Mouse (Mus musculus) gastrocnemius, postnatal 14 days (tissue): Measurements from ENCODE around the gene Rinl. TPM values are rescaled to one million over a fixed set of nuclear protein-coding genes. Genes with fewer than 3 reads are reported as not detected.

ENCODE experiments used
- DNase-seq: peaks from one replicate; pipeline ENCODE4 v3.0.0; 2021; ENCODE audit warnings: mixed read lengths
- intact Hi-C: fragments of 180-260 bp; cut with DNase I; formaldehyde crosslinking; loops from one replicate; pipeline ENCODE4 v1.15.1; 2025; ENCODE audit warnings: low total_unique reads
- long read RNA-seq, 2 experiments: library from polyadenylated mRNA; stranded (forward); transcript quantifications; one replicate each; pipeline ENCODE4 v2.0.0; 2021
- total RNA-seq, 2 experiments: library from RNA; stranded (reverse); gene quantifications; 2 replicates each; pipeline ENCODE4 v1.2.3; 2021

Gene Rinl
- 1 to 10 TPM in 1 of 2 experiments, under 1 TPM in 1; 0.80 to 1.3 TPM for total RNA-seq
- long read RNA-seq, experiment 1, partial matches to known transcripts = 2 of 2 reads
- long read RNA-seq, experiment 1, other reads (novel, unspliced or antisense) = 0 of 2 reads
- long read RNA-seq, experiment 2, partial matches to known transcripts = 0 of 1 reads
- long read RNA-seq, experiment 2, other reads (novel, unspliced or antisense) = 0 of 1 reads

DNA sequence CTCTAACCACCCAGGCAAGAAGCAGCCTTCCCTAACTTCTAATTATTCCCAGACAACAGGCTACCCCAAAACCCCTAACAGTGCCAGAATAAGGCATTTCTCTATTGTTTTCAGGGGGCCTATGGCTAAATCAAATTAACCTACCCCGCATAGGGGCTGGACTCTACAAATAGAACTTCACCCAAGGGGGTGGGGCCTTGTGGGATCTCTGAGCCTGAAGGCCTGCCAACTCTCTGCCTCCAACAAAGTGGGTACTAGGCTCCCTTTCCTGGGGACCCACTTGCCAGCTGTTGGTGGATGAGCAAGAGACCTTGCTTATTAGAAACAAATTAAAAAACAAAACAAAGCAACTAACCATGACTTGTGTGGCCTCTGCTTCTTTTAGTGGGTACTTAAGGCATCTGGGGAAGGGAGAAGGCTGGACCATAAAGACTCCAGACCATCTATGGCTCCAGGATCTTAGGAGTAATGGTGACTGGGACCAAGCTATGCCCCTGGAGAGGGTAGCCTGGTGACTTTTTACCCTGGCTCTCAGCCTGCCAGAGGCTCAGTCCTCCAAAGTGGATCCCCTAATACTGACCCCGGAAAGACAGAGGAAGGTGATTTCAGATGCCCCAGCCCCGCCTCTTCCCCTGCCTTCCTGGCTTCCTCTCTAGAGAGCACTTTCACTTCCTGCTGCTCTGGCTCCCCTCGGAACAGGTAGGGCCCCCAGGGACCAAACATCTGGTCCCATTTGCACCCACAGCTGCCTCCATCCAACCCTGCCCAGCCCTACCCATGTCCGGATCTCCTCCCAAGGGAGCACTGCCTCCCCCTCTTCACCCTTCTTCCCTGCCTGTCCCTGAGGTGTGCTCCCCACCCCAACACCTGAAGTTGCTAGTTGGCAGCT, at the start of gene Rinl:
Rinl (plus strand) TSS at position 663 of the 889 bp plus-strand sequence.
- no peak for DNase-seq
- intact Hi-C loops = loop anchor here (5.0 kb wide), 1 partner anchor 69 kb away; no protein-coding TSS in a partner anchor

DNA sequence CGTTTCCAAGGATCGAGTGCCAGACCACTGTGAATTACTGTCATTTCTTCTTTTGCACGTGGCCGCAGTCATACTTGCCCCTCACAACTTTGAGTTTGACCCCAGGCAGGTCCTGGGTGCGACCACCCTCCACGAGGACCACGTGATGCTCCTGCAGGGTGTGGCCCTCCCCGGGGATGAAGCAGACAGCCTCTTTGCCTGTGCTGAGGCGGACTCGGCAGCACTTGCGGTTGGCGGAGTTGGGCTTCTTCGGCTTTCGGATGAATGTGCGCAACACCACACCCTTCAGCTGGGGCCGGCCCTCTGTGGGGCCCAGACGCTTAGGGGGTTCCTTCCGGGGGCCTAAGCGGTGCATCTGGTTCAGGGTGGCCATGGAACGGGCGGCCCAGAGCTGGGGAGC, 48.9 kb upstream of the Rinl start:
- no peak for DNase-seq
- intact Hi-C loops = no loop called here

DNA sequence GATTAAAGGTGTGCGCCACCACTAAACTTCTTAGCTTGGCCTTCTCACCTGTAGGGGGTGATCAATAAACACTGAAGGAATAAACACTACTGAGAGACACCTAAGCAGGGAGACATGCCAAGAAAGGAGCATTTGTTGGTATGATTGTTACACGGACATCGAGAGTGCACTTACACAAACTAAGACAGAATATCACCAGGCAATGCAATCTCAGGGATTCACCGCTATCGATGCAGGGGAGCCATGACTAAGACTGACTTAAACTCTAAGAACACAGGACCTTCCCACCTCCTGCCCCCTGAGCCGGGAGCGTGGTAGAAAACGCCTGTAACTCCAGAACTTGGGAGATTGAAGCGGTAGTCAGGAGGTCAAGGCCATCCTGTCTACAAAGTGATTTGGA, 47.8 kb upstream of the Rinl start:
- intact Hi-C loops = no loop called here
- DNase-seq = no peak

DNA sequence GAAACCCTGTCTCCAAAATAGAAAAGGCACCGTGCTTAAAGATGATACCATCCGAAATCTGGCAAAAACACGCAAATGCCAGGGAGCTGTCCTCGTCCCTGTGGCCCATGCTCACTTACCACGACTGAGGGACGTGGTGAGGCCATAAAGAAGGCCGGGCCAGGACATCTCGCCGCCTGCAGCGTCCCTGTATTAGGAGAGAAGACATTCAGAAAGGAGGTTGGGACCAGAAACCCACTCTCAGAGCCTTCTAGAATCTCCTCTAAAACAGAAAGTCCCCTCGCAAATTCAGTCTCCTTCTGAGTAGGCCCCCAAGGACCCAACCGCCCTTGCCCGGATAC, 47.4 kb upstream of the Rinl start:
- intact Hi-C loops = no loop called here
- DNase-seq = no peak

DNA sequence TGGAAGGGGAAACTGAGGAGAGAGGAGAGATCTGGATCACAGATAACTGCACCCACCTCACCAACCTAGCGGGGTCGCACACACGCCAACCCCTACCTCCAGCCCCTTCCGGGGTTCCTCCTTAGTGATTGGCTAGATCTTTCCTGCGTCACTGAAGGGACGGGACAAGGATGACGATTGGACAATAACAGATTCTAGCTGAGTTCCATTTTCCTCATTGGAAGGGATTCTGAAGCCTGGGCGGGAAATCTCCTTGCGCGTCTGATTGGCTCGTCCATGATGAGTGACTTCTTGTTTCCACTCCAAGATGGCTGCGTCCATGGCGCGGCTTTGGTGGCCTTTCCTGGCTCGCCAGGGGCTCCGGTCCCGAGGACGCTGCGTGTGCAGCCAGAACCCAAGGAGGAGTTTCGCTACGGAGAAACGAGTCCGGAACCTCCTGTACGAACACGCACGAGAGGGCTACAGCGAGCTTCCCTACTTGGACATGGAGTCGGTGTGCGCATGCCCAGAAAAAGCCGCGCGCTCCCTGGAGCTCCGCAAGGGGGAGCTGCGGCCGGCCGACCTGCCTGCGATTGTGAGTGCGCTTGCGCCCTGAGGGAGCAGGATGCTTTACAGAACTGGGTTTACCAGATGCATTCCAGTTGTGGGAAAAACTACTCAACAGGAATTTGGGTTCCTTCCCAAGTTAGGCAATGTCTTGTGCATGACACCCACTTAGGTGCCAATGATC, 46.9 kb upstream of the Rinl start, which contains the start of the genes Mrps12 and Sars2:
Mrps12 (minus strand) TSS at position 112 of the 730 bp plus-strand sequence.
Sars2 (plus strand) TSS at position 284 of the 730 bp plus-strand sequence.
- intact Hi-C loops = no loop called here
- DNase-seq = peak; percentile 93

DNA sequence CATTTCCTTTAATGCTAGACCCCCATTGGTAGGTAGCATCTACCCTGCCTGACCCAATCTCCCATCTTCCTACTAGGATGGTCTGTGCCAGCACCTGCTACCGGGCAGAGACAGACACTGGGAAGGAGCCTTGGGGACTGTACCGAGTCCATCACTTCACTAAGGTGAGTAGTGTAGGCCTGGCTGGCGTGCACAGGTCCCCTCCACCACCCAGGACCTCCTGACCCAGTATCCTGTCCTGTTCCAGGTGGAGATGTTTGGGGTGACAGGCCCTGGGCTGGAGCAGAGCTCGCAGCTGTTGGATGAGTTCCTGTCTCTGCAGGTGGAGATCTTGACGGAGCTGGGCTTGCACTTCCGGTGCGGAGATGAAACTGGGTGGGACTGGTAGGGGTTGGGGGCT, 38.8 kb upstream of the Rinl start:
- intact Hi-C loops = no loop called here
- no peak for DNase-seq

DNA sequence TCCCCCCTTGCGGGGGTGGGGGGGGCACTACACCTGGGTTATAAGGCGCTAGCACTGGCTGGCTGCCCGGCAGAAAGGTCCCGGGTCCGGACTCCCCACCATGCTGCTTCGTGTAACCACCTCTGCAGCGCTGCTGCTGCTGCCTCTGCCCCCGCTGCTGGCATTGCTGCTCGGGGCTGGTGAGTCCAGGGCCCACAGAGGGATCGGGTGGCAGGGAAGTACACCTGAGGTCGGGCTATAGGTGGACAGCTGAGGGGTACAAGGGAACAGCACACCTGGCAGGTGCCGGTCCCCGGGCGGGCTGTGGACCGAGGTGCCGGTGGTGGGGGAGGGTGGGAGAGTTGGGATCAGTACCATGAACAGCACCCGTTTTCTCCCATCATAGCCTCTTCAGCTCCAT, 32.7 kb upstream of the Rinl start, which contains the start of gene Ccer2:
Ccer2 (plus strand) TSS at position 96 of the 400 bp plus-strand sequence.
- DNase-seq = no peak
- intact Hi-C loops = no loop called here

DNA sequence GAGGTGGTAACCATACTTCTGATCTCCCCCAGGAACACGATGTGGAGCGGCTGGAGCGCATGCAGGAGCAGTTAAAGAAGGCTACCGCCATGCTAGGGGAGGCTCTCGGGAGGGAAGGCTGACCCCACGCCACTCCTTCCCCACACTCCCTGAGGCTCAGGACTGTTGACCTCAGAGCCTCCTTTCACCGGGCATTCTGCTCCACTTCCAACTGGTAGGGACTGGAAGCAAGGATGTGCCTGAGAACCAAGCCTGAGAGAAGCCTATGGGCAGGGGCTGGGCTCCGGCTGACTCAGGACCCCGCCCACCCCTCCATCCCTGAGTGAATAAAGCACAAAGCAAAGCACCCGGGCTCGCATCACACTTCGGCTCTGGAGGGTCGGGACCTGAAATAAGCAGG, 30.1 kb upstream of the Rinl start:
- intact Hi-C loops = no loop called here
- no peak for DNase-seq

DNA sequence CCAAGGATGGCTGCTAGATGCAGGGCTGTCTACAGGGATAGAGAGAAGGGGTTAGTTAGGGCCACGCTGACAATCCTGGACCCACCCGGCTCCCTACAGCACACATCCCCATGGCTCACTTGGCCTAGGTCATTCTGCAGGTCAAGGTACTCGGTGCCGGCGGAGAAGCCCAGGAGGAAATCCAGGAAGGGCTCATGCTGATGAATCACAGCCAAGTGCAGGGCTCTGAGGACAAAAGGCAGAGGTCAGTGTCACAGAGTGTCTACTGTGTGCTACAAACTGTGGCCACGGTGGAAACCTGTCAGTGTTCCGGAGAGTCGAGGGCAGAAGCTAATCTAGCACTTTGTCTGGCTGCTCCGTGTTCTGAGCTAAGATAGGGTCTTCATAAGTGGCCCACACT, 26.9 kb upstream of the Rinl start:
- DNase-seq = no peak
- intact Hi-C loops = no loop called here

DNA sequence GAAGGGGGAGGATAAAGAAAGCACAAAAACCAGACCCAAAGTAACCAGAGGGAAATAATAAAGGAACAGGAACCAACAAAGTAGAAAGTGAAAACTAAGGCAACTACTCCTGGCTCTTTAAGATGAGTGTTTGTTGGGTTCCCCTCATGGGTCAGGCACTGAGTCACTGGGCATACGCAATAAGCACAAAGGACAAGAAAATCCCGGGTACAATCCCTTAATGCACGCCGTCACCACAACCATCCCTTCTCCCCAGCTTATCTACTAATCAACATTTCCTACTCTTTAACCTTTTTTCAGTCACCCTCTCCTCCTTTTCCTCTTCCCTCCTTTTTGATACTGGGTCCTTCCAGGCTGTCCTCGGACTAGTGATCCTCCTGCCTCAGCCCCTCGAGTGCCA, 23.6 kb upstream of the Rinl start:
- intact Hi-C loops = no loop called here
- DNase-seq = no peak

DNA sequence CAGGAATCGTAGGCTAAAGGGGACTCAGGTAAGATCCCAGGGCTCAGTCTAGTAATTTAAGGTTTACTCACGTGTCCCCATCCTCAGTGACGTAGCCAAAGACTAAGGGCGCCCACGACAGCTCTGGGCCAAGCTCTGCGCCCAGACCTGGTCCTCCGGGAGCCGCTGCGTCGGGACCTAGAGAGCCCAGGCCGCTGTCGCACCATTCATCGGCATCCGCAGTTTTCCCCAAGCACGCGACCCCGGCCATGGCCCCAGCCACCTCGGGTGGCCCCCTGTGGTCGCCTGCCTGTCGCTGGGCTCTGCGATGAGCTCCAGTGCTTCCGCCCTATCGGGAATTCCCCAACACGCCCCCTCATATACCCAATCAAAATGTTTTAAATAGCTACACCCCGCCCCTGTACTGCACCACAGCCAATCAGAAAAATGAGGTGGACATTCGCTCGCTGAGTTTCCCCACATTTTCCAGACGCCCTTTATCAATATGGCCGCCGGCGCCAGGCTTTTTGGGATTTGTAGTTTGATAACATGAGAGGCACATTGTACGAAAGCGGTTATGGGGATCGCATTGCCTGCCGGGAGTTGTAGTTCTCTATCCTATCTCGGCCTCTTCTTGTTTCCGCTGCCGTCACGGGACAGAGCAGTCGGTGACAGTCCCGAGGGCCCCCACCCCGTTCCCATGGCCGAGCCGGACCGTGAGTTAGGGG, 22.4 kb upstream of the Rinl start, which contains the start of gene Sirt2:
Sirt2 (plus strand) TSS at position 563 of the 707 bp plus-strand sequence.
- intact Hi-C loops = no loop called here
- DNase-seq = peak; percentile 96

DNA sequence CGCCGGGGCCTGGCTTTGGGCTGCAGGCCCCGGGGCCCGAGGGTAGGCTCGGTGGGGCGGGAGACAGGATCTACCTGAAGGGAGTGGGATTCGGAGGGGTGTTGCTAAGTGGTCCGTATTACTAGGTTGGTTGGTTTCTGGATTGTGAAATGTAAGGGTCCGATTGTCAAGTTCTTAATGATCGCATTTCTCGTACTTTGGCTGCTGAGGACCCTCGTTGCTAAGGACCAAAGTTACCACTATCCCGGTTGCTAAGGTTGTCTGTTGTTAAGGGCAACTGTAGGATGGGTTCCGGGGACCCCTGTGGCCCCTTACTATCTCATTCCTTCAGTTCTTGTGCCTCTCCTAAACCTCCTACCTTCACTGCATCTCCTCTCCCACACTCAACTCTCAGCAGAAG, 21.9 kb upstream of the Rinl start:
- intact Hi-C loops = no loop called here
- DNase-seq = no peak

DNA sequence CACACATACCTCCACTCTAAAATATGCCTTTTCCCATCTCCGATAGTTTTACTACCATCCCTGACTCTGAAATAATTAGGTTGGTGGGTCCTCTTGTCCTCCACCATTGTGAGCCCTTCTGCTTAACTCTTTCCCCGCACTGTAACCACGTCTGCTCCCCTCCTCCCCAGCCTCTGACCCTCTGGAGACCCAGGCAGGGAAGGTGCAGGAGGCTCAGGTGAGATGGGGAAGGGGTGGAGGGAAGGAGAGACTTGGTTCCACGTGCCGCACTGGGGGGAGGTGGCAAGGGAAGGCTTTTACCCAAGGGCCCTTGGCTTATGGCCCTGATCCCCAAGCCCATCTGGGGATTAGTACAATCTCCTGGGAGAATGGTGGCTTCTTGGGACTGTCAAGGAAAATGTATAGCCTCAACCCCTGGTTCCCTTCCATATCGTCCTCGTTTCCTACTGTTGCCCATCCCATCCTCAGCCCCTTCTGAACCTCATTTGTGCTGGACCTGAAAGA, 21.3 kb upstream of the Rinl start, which contains the start of gene Nfkbib:
Nfkbib (minus strand) TSS at position 51 of the 504 bp plus-strand sequence.
- DNase-seq = no peak
- intact Hi-C loops = no loop called here

DNA sequence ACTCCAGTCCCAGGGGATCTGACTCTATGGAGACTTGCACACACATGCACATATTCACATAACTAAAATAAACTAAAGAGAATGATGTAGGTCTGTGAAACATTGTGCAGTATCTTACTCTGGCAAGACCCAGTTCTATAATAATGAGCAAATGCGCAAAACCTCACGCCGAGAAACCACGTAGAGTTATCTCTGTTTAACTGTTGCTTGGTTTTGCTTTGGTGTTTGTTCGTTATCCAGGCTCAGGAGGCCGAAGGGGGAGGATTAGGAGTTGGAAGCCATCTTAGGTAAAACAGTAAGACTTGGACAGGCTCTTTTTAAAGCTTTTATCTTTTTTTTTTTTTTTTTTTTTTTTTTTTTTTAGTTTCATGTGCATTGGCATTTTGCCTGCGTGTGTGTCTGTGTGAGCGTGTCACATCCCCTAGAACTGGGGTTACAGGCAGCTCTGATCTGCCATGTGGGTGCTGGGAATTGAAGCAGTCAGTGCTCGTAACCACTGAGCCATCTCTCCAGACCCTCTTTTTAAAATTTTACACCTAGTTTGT, 19.3 kb upstream of the Rinl start:
- intact Hi-C loops = no loop called here

DNA sequence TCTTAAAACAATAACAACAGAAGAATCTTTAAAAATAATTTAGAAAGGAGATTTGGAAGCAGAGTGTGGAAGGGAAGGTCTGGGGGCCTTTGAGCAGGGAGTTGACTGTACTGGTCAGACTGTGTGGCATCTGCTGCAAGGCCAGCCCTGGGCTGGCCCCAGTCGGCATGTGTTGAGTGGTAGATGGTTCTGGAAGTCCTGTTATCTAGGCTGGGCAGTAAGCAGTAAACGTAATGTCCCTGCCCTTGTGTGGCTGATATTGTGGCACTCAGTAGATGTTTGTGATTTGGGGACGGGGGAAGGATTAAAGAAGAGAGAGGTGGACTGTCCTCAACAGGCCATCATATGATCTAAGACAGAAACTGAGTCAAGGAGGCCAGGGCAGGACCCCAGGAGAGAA, 18.5 kb upstream of the Rinl start:
- DNase-seq = no peak
- intact Hi-C loops = no loop called here

More for the DNA sequence above, 19.3 kb upstream of the Rinl start:
- no peak for DNase-seq

DNA sequence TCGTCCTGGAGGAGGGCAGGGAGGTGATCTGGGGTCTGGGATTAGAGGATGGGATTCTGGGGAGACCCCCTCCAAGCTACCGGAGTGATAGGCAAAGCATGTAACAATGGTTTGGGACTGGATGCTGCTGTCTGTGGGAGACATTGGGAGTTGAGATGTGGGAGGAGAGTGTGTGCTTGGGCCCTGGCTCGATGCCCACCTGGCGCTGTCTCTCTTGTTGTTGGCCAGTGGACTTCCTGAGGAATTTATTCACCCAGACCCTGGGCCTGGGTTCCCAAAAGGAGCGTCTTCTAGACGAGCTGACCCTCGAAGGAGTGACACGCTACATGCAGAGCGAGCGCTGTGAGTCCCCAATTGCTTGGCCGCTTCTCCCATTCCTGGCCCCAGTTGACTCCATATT, 16.9 kb upstream of the Rinl start:
- intact Hi-C loops = no loop called here
- no peak for DNase-seq

DNA sequence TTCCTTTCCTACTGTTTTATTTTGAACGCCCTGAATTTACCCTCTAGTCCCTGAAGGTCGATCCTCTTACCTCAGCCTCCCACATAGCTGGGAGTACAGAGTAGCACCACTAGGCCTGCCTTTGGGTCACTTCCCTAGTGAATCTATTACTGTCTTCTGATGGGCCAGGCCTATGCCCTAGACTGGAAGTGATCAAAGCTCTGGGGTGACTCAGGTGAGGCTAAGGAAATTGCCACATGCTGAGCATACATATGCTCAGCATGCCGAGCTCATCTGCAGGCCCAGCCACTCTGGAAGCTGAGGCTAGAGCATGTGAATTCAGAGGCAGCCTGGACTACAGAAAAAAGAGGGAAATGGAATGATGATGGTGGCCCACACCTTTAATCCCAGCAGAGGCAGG, 15.6 kb upstream of the Rinl start:
- no peak for DNase-seq
- intact Hi-C loops = no loop called here

DNA sequence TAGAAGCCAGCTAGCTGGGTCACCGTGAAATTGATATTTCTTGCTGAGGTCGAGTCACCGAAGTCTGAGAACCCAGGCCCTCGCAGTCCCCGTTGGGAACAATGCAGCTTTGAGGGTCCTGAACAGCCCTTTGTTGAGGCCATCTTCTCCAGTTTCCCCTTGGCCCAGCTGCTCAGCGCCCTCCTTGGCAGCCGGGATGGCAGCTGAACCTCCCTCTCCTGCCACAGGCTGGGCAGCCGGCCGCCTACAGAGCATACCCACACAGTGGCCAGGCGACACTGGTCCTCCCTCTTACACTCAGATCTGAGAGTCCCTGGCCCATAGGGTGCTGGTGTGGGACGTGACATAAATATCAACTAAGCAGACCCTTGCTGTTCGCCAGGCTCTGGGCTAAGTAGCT, 14.6 kb upstream of the Rinl start:
- intact Hi-C loops = no loop called here
- peak; percentile 65 for DNase-seq

DNA sequence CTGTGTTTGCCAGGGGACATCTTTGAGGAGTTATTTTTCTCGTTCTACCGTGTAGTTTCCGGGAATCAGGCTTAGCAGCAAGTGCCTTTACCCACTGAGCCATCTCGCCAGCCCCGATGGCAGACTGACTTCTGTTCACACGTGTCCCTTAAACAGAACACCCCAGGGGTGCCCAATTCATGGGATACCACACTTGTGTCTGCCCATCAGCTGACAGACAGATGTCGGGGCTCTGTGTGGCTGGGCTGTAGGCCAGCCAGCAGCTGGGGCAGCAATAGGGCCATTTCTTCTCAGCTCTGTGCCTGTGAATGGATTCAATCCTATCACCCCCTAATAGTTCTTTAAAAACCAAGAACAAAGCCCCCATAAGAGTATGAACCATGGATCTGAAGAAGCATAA, 13.6 kb upstream of the Rinl start:
- DNase-seq = peak; percentile 40
- intact Hi-C loops = no loop called here
